ENCODE assay signal across 22 mouse cellular contexts in genomic region chr4:102332386-102332785, GRCm38 (mm10).
DNase-seq lines count a peak whose midpoint lies in the region; ATAC-seq and TF ChIP-seq lines count a peak whose summit lies in the region.
"Had no signal": no experiment of that assay in that cellular context is flagged by ENCODE, and none has a peak within 500 bp of the region (broad histone marks: within the 10 kb centered on the region; RNA-seq: fewer than 3 reads in every experiment).

No protein-coding gene starts in this region.

- ATAC-seq in intestine, postnatal 0 days: peak; percentile 71
- no peak for ATAC-seq in intestine, embryonic 15.5 days
- ATAC-seq in kidney, embryonic 14.5 days (ENCODE audit: low FRiP score, low TSS enrichment): no peak
- ATAC-seq: activated CD4-positive, CD25-positive, alpha-beta regulatory T cell, adult 4 months; forebrain, embryonic 16.5 days; hindbrain, embryonic 16.5 days had no signal

- H3K9ac ChIP-seq in intestine, postnatal 0 days (ENCODE audit: low read depth, low read length): no peak overlapping the region
- no peak overlapping the region for H3K9ac ChIP-seq in intestine, embryonic 15.5 days
- H3K9ac ChIP-seq in kidney, embryonic 14.5 days (ENCODE audit: low read depth, low read length): no peak overlapping the region
- H3K9ac ChIP-seq: limb, embryonic 13.5 days; lung, embryonic 15.5 days had no signal

- no peak overlapping the region for H3K4me2 ChIP-seq in intestine, postnatal 0 days (replicated peaks; ENCODE audit: low read depth)
- no peak overlapping the region for H3K4me2 ChIP-seq in intestine, embryonic 15.5 days (replicated peaks)
- no peak overlapping the region for H3K4me2 ChIP-seq in kidney, embryonic 14.5 days (replicated peaks; ENCODE audit: low read depth, low read length)
- H3K4me2 ChIP-seq: limb, embryonic 13.5 days; liver, embryonic 11.5 days; lung, embryonic 15.5 days; midbrain, embryonic 11.5 days had no signal

- no peaks in the 10 kb centered on the region for H3K4me1 ChIP-seq in intestine, postnatal 0 days (replicated peaks; ENCODE audit: control insufficient read depth, insufficient read depth, low read length)
- no peaks in the 10 kb centered on the region for H3K4me1 ChIP-seq in intestine, embryonic 15.5 days (replicated peaks)
- H3K4me1 ChIP-seq in kidney, embryonic 14.5 days (ENCODE audit: control insufficient read depth, insufficient read depth, low read length): no peaks in the 10 kb centered on the region
- H3K4me1 ChIP-seq: limb, embryonic 13.5 days; lung, embryonic 15.5 days had no signal

- H3K36me3 ChIP-seq in intestine, postnatal 0 days (ENCODE audit: control insufficient read depth, insufficient read depth): no peaks in the 10 kb centered on the region
- no peaks in the 10 kb centered on the region for H3K36me3 ChIP-seq in intestine, embryonic 15.5 days
- no peaks in the 10 kb centered on the region for H3K36me3 ChIP-seq in kidney, embryonic 14.5 days (ENCODE audit: control insufficient read depth, insufficient read depth, low read length)
- H3K36me3 ChIP-seq: limb, embryonic 13.5 days; lung, embryonic 15.5 days had no signal

- H3K27me3 ChIP-seq in intestine, postnatal 0 days (replicated peaks; ENCODE audit: control insufficient read depth, insufficient read depth, low read length): no peaks in the 10 kb centered on the region
- H3K27me3 ChIP-seq in intestine, embryonic 15.5 days (replicated peaks): no peaks in the 10 kb centered on the region
- no peaks in the 10 kb centered on the region for H3K27me3 ChIP-seq in kidney, embryonic 14.5 days (ENCODE audit: control insufficient read depth, insufficient read depth, low read length)
- H3K27me3 ChIP-seq: limb, embryonic 13.5 days; lung, embryonic 15.5 days had no signal

- no peak for TF ChIP-seq CTCF in intestine, postnatal 0 days (IDR thresholded peaks at IDR 0.05; ENCODE audit: low read depth)
- TF ChIP-seq CTCF in gastrocnemius, adult 2 months (IDR thresholded peaks at IDR 0.05): no peak

- no peak overlapping the region for H3K27ac ChIP-seq in intestine, postnatal 0 days (ENCODE audit: low read depth, low read length)
- H3K27ac ChIP-seq in intestine, embryonic 15.5 days: no peak overlapping the region
- no peak overlapping the region for H3K27ac ChIP-seq in kidney, embryonic 14.5 days (ENCODE audit: low read depth, low read length)
- no peak overlapping the region for H3K27ac ChIP-seq in gastrocnemius, adult 2 months
- H3K27ac ChIP-seq: layer of hippocampus, adult 2 months; limb, embryonic 13.5 days; lung, embryonic 15.5 days had no signal

- intact Hi-C loops in gastrocnemius, adult 2 months (cut with DNase I): no loop called here

- 57% methylated on average over 2 of the region's 2 CpGs for WGBS in intestine, postnatal 0 days
- 90% methylated on average over 2 of the region's 2 CpGs for WGBS in intestine, embryonic 15.5 days
- WGBS in kidney, embryonic 14.5 days: 88% methylated on average over 2 of the region's 2 CpGs

- DNase-seq in kidney, adult 9 months: peak; percentile 50
- peak; percentile 23 to 55 for DNase-seq in kidney, postnatal 36 days
- DNase-seq in gastrocnemius, adult 2 months: no peak
- DNase-seq: adrenal gland, adult 2 months; adrenal gland, postnatal 36 days; B cell, adult 2 months; cerebellum, adult 18-20 months; cerebellum, postnatal 14 days; heart, postnatal 14 days; lung, postnatal 36 days had no signal

- H3K4me3 ChIP-seq in intestine, postnatal 0 days (ENCODE audit: low read depth, low read length): no peak overlapping the region
- no peak overlapping the region for H3K4me3 ChIP-seq in intestine, embryonic 15.5 days (replicated peaks)
- H3K4me3 ChIP-seq in kidney, embryonic 14.5 days (ENCODE audit: low read length): no peak overlapping the region
- no peak overlapping the region for H3K4me3 ChIP-seq in gastrocnemius, adult 2 months
- H3K4me3 ChIP-seq: erythroblast, embryonic 14.5 days; layer of hippocampus, adult 2 months; limb, embryonic 13.5 days; lung, embryonic 15.5 days had no signal

- no peaks in the 10 kb centered on the region for H3K9me3 ChIP-seq in intestine, postnatal 0 days (ENCODE audit: control insufficient read depth)
- no peaks in the 10 kb centered on the region for H3K9me3 ChIP-seq in intestine, embryonic 15.5 days
- no peaks in the 10 kb centered on the region for H3K9me3 ChIP-seq in kidney, embryonic 14.5 days (ENCODE audit: control insufficient read depth, low read length)
- H3K9me3 ChIP-seq: limb, embryonic 13.5 days; lung, embryonic 15.5 days had no signal
